Mouse (Mus musculus) heart, adult 2 months (tissue): ENCODE measurements around the gene Mrps18b. TPM values are rescaled to one million over a fixed set of nuclear protein-coding genes. Genes with fewer than 3 reads are reported as not detected.

ENCODE experiments used
- DNase-seq, 2 experiments: peaks; one replicate each; pipeline ENCODE4 v3.0.0; 2021
- H3K27ac ChIP-seq: fragments of 200-600 bp; 2 replicates; pipeline ENCODE4 v1.8.1; 2022
- H3K27me3 ChIP-seq: fragments of 200-500 bp; 2 replicates; pipeline ENCODE4 v1.6.1; 2012; ENCODE audit warnings: mild to moderate bottlenecking, low read length, inconsistent platforms, mixed read lengths; ENCODE audit not compliant: control insufficient read depth, insufficient read depth
- H3K36me3 ChIP-seq: fragments of 200-500 bp; 2 replicates; pipeline ENCODE4 v1.6.1; 2012; ENCODE audit warnings: low read length, inconsistent platforms; ENCODE audit not compliant: control insufficient read depth, insufficient read depth
- H3K4me1 ChIP-seq: fragments of 200-500 bp; 2 replicates; pipeline ENCODE4 v1.6.1; 2011; ENCODE audit warnings: low read length; ENCODE audit not compliant: control insufficient read depth, insufficient read depth
- H3K4me3 ChIP-seq: fragments of 200-600 bp; 2 replicates; pipeline ENCODE4 v1.8.1; 2022
- H3K79me2 ChIP-seq: fragments of 200-500 bp; replicated peaks from 2 replicates; pipeline ENCODE4 v1.6.1; 2012; ENCODE audit warnings: mild to moderate bottlenecking, inconsistent platforms, low read length, moderate library complexity, mixed read lengths; ENCODE audit not compliant: control insufficient read depth, insufficient read depth
- H3K9ac ChIP-seq: fragments of 200-500 bp; 2 replicates; pipeline ENCODE4 v1.6.1; 2012; ENCODE audit warnings: low read depth, mild to moderate bottlenecking, control low read depth, inconsistent platforms, low read length, mixed read lengths
- CTCF ChIP-seq: fragments of 200-600 bp; IDR thresholded peaks from 2 replicates; pipeline ENCODE4 v1.8.1; 2022; ENCODE audit warnings: antibody characterized with exemption, mild to moderate bottlenecking, moderate library complexity
- EP300 ChIP-seq: fragments of 200-500 bp; IDR thresholded peaks from 2 replicates; pipeline ENCODE4 v1.6.1; 2011; ENCODE audit warnings: low read depth, low read length, control low read depth; ENCODE audit not compliant: insufficient read depth
- POLR2A ChIP-seq: fragments of 200-500 bp; IDR thresholded peaks from 2 replicates; pipeline ENCODE4 v1.6.1; 2011; ENCODE audit warnings: mild to moderate bottlenecking, low read depth, low read length, control low read depth; ENCODE audit not compliant: insufficient read depth
- WGBS: fragments of 180-500 bp; shearing (Covaris S2); methylation state at CpG from one replicate; pipeline ENCODE4 v1.1.7; 2018; 5-methylcytosine and 5-hydroxymethylcytosine counted together
- intact Hi-C: fragments of 180-260 bp; cut with DNase I; formaldehyde crosslinking; loops from one replicate; pipeline ENCODE4 v1.15.1; 2025
- microRNA-seq, 2 experiments: library from miRNA; unstranded; fragments of <30 nt; microRNA quantifications; one replicate each; pipeline ENCODE4 v1.2.0; 2021
- polyA plus RNA-seq: library from polyadenylated mRNA; depleted of rRNA; stranded (reverse); fragments of >200 nt; gene quantifications from 2 replicates; pipeline ENCODE4 v1.2.3, GENCODE M21; 2012; rRNA removed
- total RNA-seq, 2 experiments: library from RNA; stranded (reverse); gene quantifications; 2 replicates each; pipeline ENCODE4 v1.2.3; 2021

Mrps18b gene
- total and polyA plus RNA-seq, 3 experiments: 50.9 to 76.0 (median 56.2) TPM

GRCm38 (mm10) chr17:35861198-35861857, 54.9 kb downstream of the Mrps18b start, which contains the start of gene Nrm:
Gene Nrm, plus strand, starts transcription at chr17:35861318.
- intact Hi-C loops: loop anchor here (1.0 kb wide), 1 partner anchor 11 kb away; no protein-coding TSS in a partner anchor
- H3K4me1 ChIP-seq: peaks cover 7% of the 10 kb centered on the region
- peak within 1 kb of the TSS; percentile 99 for H3K4me3 ChIP-seq
- H3K79me2 ChIP-seq: no peaks in the 10 kb centered on the region
- H3K27ac ChIP-seq: peak within 1 kb of the TSS; percentile 88
- H3K36me3 ChIP-seq: no peaks in the 10 kb centered on the region
- no peaks in the 10 kb centered on the region for H3K27me3 ChIP-seq
- under 1% methylated on average over 47 of the region's 47 CpGs for WGBS
- peak; percentile 95 to 96 for DNase-seq
- H3K9ac ChIP-seq: peak within 1 kb of the TSS; percentile 83
- TF ChIP-seq CTCF (peak; percentile 64), POLR2A (peak; percentile 66), EP300 (peak; percentile 14; the same call in 1 of the 2 replicates)

GRCm38 (mm10) chr17:35860831-35861197, 55.4 kb downstream of the Mrps18b start:
- Histone ChIP-seq H3K27me3 (no peaks in the 10 kb centered on the region), H3K27ac (peak overlapping the region; percentile 88), H3K4me3 (peak overlapping the region; percentile 99), H3K36me3 (no peaks in the 10 kb centered on the region), H3K9ac (peak overlapping the region; percentile 83; the same call in 1 of the 2 replicates), H3K4me1 (peaks cover 7% of the 10 kb centered on the region), H3K79me2 (no peaks in the 10 kb centered on the region)
- intact Hi-C loops: loop anchor here (1.0 kb wide), 1 partner anchor 11 kb away; no protein-coding TSS in a partner anchor
- DNase-seq: no peak
- WGBS: 5% methylated on average over 12 of the region's 12 CpGs
- TF ChIP-seq EP300 (no peak), CTCF (no peak), POLR2A (no peak)

Small RNAs within 50 kb of the gene (microRNA-seq; reads per million reads assigned to microRNA genes)
- 0.39 to 0.56 reads per million in 2 experiments for gene Gm28033
- gene Mir1894: 0 reads per million in 2 experiments
- 34.4 to 63.4 reads per million in 2 experiments for gene Mir877

Other genes starting within 250 kb of the Mrps18b start
- 10 to 100 TPM; 26.6 to 28.3 TPM for gene Vars2, start 248.8 kb downstream of the Mrps18b start, total RNA-seq
- 19.3 and 20.3 TPM in 2 replicates for gene Vars2, start 248.8 kb downstream of the Mrps18b start, polyA plus RNA-seq
- gene Gtf2h4, start 242.7 kb downstream of the Mrps18b start, total RNA-seq: 10 to 100 TPM; 15.0 to 20.6 TPM
- gene Gtf2h4, start 242.7 kb downstream of the Mrps18b start, polyA plus RNA-seq: 19.2 and 21.0 TPM in 2 replicates
- 10 to 100 TPM; 25.9 to 30.6 TPM for gene Ddr1, start 211.8 kb downstream of the Mrps18b start, total RNA-seq
- 24.4 and 27.6 TPM in 2 replicates for gene Ddr1, start 211.8 kb downstream of the Mrps18b start, polyA plus RNA-seq
- 10 to 100 TPM; 15.6 to 37.0 TPM for gene Ier3, start 94.7 kb downstream of the Mrps18b start, total RNA-seq
- 30.9 and 33.1 TPM in 2 replicates for gene Ier3, start 94.7 kb downstream of the Mrps18b start, polyA plus RNA-seq
- 100 to 1,000 TPM; 133 to 148 TPM for gene Flot1, start 93.2 kb downstream of the Mrps18b start, total RNA-seq
- gene Flot1, start 93.2 kb downstream of the Mrps18b start, polyA plus RNA-seq: 138 and 144 TPM in 2 replicates
- gene Tubb5, start 78.1 kb downstream of the Mrps18b start, total RNA-seq: 10 to 100 TPM; 83.0 to 90.1 TPM
- 108 and 134 TPM in 2 replicates for gene Tubb5, start 78.1 kb downstream of the Mrps18b start, polyA plus RNA-seq
- 10 to 100 TPM; 13.2 to 13.3 TPM for gene Mdc1, start 74.9 kb downstream of the Mrps18b start, total RNA-seq
- gene Mdc1, start 74.9 kb downstream of the Mrps18b start, polyA plus RNA-seq: 4.2 and 8.3 TPM in 2 replicates
- 1 to 10 TPM; 1.8 TPM for gene Nrm, start 55.1 kb downstream of the Mrps18b start, total RNA-seq
- gene Nrm, start 55.1 kb downstream of the Mrps18b start, polyA plus RNA-seq: 5.3 and 5.6 TPM in 2 replicates
- 10 to 100 TPM; 12.8 to 18.6 TPM for gene Ppp1r18, start 50.8 kb downstream of the Mrps18b start, total RNA-seq
- 18.9 and 21.3 TPM in 2 replicates for gene Ppp1r18, start 50.8 kb downstream of the Mrps18b start, polyA plus RNA-seq
- 10 to 100 TPM; 19.3 to 20.3 TPM for gene Dhx16, start 36.6 kb downstream of the Mrps18b start, total RNA-seq
- 27.7 and 38.0 TPM in 2 replicates for gene Dhx16, start 36.6 kb downstream of the Mrps18b start, polyA plus RNA-seq
- gene 2310061I04Rik, start 19.0 kb downstream of the Mrps18b start, total RNA-seq: 100 to 1,000 TPM in 1 of 2 experiments, 10 to 100 TPM in 1; 99.4 to 116 TPM
- gene 2310061I04Rik, start 19.0 kb downstream of the Mrps18b start, polyA plus RNA-seq: 164 and 176 TPM in 2 replicates
- 1 to 10 TPM; 6.0 TPM for gene Atat1, start 6.3 kb downstream of the Mrps18b start, total RNA-seq
- 22.0 and 24.3 TPM in 2 replicates for gene Atat1, start 6.3 kb downstream of the Mrps18b start, polyA plus RNA-seq
- 10 to 100 TPM; 26.4 to 40.9 TPM for gene Ppp1r10, start within 50 bp of the Mrps18b start, total RNA-seq
- gene Ppp1r10, start within 50 bp of the Mrps18b start, polyA plus RNA-seq: 18.1 and 18.7 TPM in 2 replicates
- gene Abcf1, start 53.4 kb upstream of the Mrps18b start, total RNA-seq: 10 to 100 TPM; 63.0 to 75.2 TPM
- gene Abcf1, start 53.4 kb upstream of the Mrps18b start, polyA plus RNA-seq: 54.5 and 59.6 TPM in 2 replicates
- 10 to 100 TPM; 27.4 to 35.6 TPM for gene Gnl1, start 63.5 kb upstream of the Mrps18b start, total RNA-seq
- gene Gnl1, start 63.5 kb upstream of the Mrps18b start, polyA plus RNA-seq: 17.0 and 18.2 TPM in 2 replicates
- 1 to 10 TPM; 3.9 to 4.3 TPM for gene Prr3, start 63.8 kb upstream of the Mrps18b start, total RNA-seq
- gene Prr3, start 63.8 kb upstream of the Mrps18b start, polyA plus RNA-seq: 6.8 and 7.6 TPM in 2 replicates
- gene H2-T24, start 104.2 kb upstream of the Mrps18b start, total RNA-seq: 1 to 10 TPM; 7.5 to 9.6 TPM
- 4.3 and 9.4 TPM in 2 replicates for gene H2-T24, start 104.2 kb upstream of the Mrps18b start, polyA plus RNA-seq
- 10 to 100 TPM; 27.3 to 34.1 TPM for gene H2-T23, start 116.5 kb upstream of the Mrps18b start, total RNA-seq
- 43.4 and 46.4 TPM in 2 replicates for gene H2-T23, start 116.5 kb upstream of the Mrps18b start, polyA plus RNA-seq
- gene H2-T22, start 126.4 kb upstream of the Mrps18b start, total RNA-seq: 10 to 100 TPM in 1 of 2 experiments, 1 to 10 TPM in 1; 7.4 to 10.6 TPM
- gene H2-T22, start 126.4 kb upstream of the Mrps18b start, polyA plus RNA-seq: 23.4 and 23.8 TPM in 2 replicates
- gene Gm6034, start 126.6 kb upstream of the Mrps18b start, total RNA-seq: not detected
- gene Gm6034, start 126.6 kb upstream of the Mrps18b start, polyA plus RNA-seq: not detected in 2 replicates
- 1 to 10 TPM; 3.5 to 4.4 TPM for gene Gm11127, start 142.0 kb upstream of the Mrps18b start, total RNA-seq
- gene Gm11127, start 142.0 kb upstream of the Mrps18b start, polyA plus RNA-seq: not detected in 2 replicates
- gene Gm19684, start 205.3 kb upstream of the Mrps18b start, total RNA-seq: under 1 TPM in 1 of 2 experiments, not detected in 1; 0.23 TPM
- gene Gm19684, start 205.3 kb upstream of the Mrps18b start, polyA plus RNA-seq: 0.16 and 0.41 TPM in 2 replicates
- not detected for gene Gm7030, start 213.0 kb upstream of the Mrps18b start, total RNA-seq
- not detected in 2 replicates for gene Gm7030, start 213.0 kb upstream of the Mrps18b start, polyA plus RNA-seq